Mouse (Mus musculus): ENCODE results near the gene Hacd3. TPM values are rescaled to one million over a fixed set of nuclear protein-coding genes. Genes with fewer than 3 reads are reported as not detected.
"Not testable (repeated sequence)": the region's sequence is repeated elsewhere in the genome, so short reads cannot be mapped to it uniquely, and the experiment has no call there.

Hacd3 gene
- polyA plus RNA-seq, 1 experiment from 2014 or later: 185 TPM

GRCm38 (mm10) chr9:65005737-65006136 is 15.8 kb downstream of the Hacd3 start:
- no peak overlapping the region for H3K4me3 ChIP-seq (replicated peaks; ENCODE audit: low read length)
- H3K27me3 ChIP-seq (ENCODE audit: control insufficient read depth, insufficient read depth, low read length): no peaks in the 10 kb centered on the region
- no peaks in the 10 kb centered on the region for H3K4me1 ChIP-seq (replicated peaks; ENCODE audit: control insufficient read depth, insufficient read depth, low read length)
- H3K9me3 ChIP-seq (ENCODE audit: control insufficient read depth, low read length): no peaks in the 10 kb centered on the region
- no peak overlapping the region for H3K9ac ChIP-seq
- ATAC-seq (ENCODE audit: low FRiP score) (no peak), DNase-seq (ENCODE audit: low spot score) (no peak)
- peaks cover 72% of the 10 kb centered on the region for H3K36me3 ChIP-seq (replicated peaks; ENCODE audit: control insufficient read depth, insufficient read depth)
- whole genome bisulfite sequencing: 92% methylated on average over 8 of the region's 8 CpGs
- H3K27ac ChIP-seq: no peak overlapping the region
- no peak overlapping the region for H3K4me2 ChIP-seq (replicated peaks)

GRCm38 (mm10) chr9:65001481-65001880 is 20.0 kb downstream of the Hacd3 start:
- Histone ChIP-seq H3K36me3 (replicated peaks; ENCODE audit: control insufficient read depth, insufficient read depth) (peaks cover 88% of the 10 kb centered on the region), H3K4me1 (replicated peaks; ENCODE audit: control insufficient read depth, insufficient read depth, low read length) (no peaks in the 10 kb centered on the region), H3K4me2 (replicated peaks) (no peak overlapping the region), H3K9me3 (ENCODE audit: control insufficient read depth, low read length) (no peaks in the 10 kb centered on the region), H3K27me3 (ENCODE audit: control insufficient read depth, insufficient read depth, low read length) (no peaks in the 10 kb centered on the region), H3K4me3 (replicated peaks; ENCODE audit: low read length) (no peak overlapping the region), H3K9ac (no peak overlapping the region), H3K27ac (no peak overlapping the region)
- DNase-seq (ENCODE audit: low spot score) (no peak), ATAC-seq (ENCODE audit: low FRiP score) (no peak)
- 60% methylated on average over 4 of the region's 4 CpGs for WGBS

- not testable (repeated sequence) for H3K9ac ChIP-seq; H3K4me3 ChIP-seq (replicated peaks; ENCODE audit: low read length); DNase-seq (ENCODE audit: low spot score); H3K27me3 ChIP-seq (ENCODE audit: control insufficient read depth, insufficient read depth, low read length); H3K4me1 ChIP-seq (replicated peaks; ENCODE audit: control insufficient read depth, insufficient read depth, low read length); H3K4me2 ChIP-seq (replicated peaks); H3K9me3 ChIP-seq (ENCODE audit: control insufficient read depth, low read length); H3K27ac ChIP-seq; ATAC-seq (ENCODE audit: low FRiP score)
- H3K36me3 ChIP-seq (replicated peaks; ENCODE audit: control insufficient read depth, insufficient read depth): peaks cover 96% of the 10 kb centered on the region
- 92% methylated on average over 1 of the region's 1 CpGs for WGBS
Observed at GRCm38 (mm10) chr9:64995464-64995863, 26.0 kb downstream of the Hacd3 start.

GRCm38 (mm10) chr9:64990291-64990690 is 31.2 kb downstream of the Hacd3 start:
- H3K27ac ChIP-seq: no peak overlapping the region

GRCm38 (mm10) chr9:64988443-64988842 is 33.0 kb downstream of the Hacd3 start:
- no peak for ATAC-seq (ENCODE audit: low FRiP score)
- no peaks in the 10 kb centered on the region for H3K4me1 ChIP-seq (replicated peaks; ENCODE audit: control insufficient read depth, insufficient read depth, low read length)
- no peaks in the 10 kb centered on the region for H3K9me3 ChIP-seq (ENCODE audit: control insufficient read depth, low read length)
- no peak overlapping the region for H3K27ac ChIP-seq
- no peak overlapping the region for H3K9ac ChIP-seq
- 94% methylated on average over 6 of the region's 6 CpGs for WGBS
- H3K4me2 ChIP-seq (replicated peaks): no peak overlapping the region
- H3K36me3 ChIP-seq (replicated peaks; ENCODE audit: control insufficient read depth, insufficient read depth): peaks cover 100% of the 10 kb centered on the region
- no peak for DNase-seq (ENCODE audit: low spot score)
- no peak overlapping the region for H3K4me3 ChIP-seq (replicated peaks; ENCODE audit: low read length)
- no peaks in the 10 kb centered on the region for H3K27me3 ChIP-seq (ENCODE audit: control insufficient read depth, insufficient read depth, low read length)

More at GRCm38 (mm10) chr9:64990291-64990690, 31.2 kb downstream of the Hacd3 start:
- WGBS: 92% methylated on average over 7 of the region's 7 CpGs
- H3K4me3 ChIP-seq (replicated peaks; ENCODE audit: low read length): no peak overlapping the region
- no peaks in the 10 kb centered on the region for H3K9me3 ChIP-seq (ENCODE audit: control insufficient read depth, low read length)
- H3K36me3 ChIP-seq (replicated peaks; ENCODE audit: control insufficient read depth, insufficient read depth): peaks cover 99% of the 10 kb centered on the region
- DNase-seq (ENCODE audit: low spot score) (no peak), ATAC-seq (ENCODE audit: low FRiP score) (no peak)
- no peak overlapping the region for H3K9ac ChIP-seq
- no peak overlapping the region for H3K4me2 ChIP-seq (replicated peaks)
- H3K4me1 ChIP-seq (replicated peaks; ENCODE audit: control insufficient read depth, insufficient read depth, low read length): no peaks in the 10 kb centered on the region
- H3K27me3 ChIP-seq (ENCODE audit: control insufficient read depth, insufficient read depth, low read length): no peaks in the 10 kb centered on the region

- Histone ChIP-seq H3K27me3 (ENCODE audit: control insufficient read depth, insufficient read depth, low read length) (no peaks in the 10 kb centered on the region), H3K4me1 (replicated peaks; ENCODE audit: control insufficient read depth, insufficient read depth, low read length) (no peaks in the 10 kb centered on the region), H3K9ac (no peak overlapping the region), H3K36me3 (replicated peaks; ENCODE audit: control insufficient read depth, insufficient read depth) (peaks cover 99% of the 10 kb centered on the region), H3K4me3 (replicated peaks; ENCODE audit: low read length) (no peak overlapping the region), H3K27ac (no peak overlapping the region), H3K4me2 (replicated peaks) (no peak overlapping the region), H3K9me3 (ENCODE audit: control insufficient read depth, low read length) (no peaks in the 10 kb centered on the region)
- ATAC-seq (ENCODE audit: low FRiP score): no peak
- 93% methylated on average over 2 of the region's 2 CpGs for WGBS
- DNase-seq (ENCODE audit: low spot score): no peak
Observed at GRCm38 (mm10) chr9:64987651-64988050, 33.8 kb downstream of the Hacd3 start.

GRCm38 (mm10) chr9:64985807-64986206 is 35.7 kb downstream of the Hacd3 start:
- no peak overlapping the region for H3K27ac ChIP-seq
- no peaks in the 10 kb centered on the region for H3K27me3 ChIP-seq (ENCODE audit: control insufficient read depth, insufficient read depth, low read length)
- no peak overlapping the region for H3K9ac ChIP-seq
- WGBS: 85% methylated on average over 9 of the region's 9 CpGs
- H3K36me3 ChIP-seq (replicated peaks; ENCODE audit: control insufficient read depth, insufficient read depth): peaks cover 99% of the 10 kb centered on the region
- no peak overlapping the region for H3K4me3 ChIP-seq (replicated peaks; ENCODE audit: low read length)
- no peak for ATAC-seq (ENCODE audit: low FRiP score)
- DNase-seq (ENCODE audit: low spot score): no peak
- H3K4me2 ChIP-seq (replicated peaks): no peak overlapping the region
- no peaks in the 10 kb centered on the region for H3K4me1 ChIP-seq (replicated peaks; ENCODE audit: control insufficient read depth, insufficient read depth, low read length)
- no peaks in the 10 kb centered on the region for H3K9me3 ChIP-seq (ENCODE audit: control insufficient read depth, low read length)

- no peaks in the 10 kb centered on the region for H3K4me1 ChIP-seq (replicated peaks; ENCODE audit: control insufficient read depth, insufficient read depth, low read length)
- H3K9me3 ChIP-seq (ENCODE audit: control insufficient read depth, low read length): no peaks in the 10 kb centered on the region
- no peak overlapping the region for H3K4me2 ChIP-seq (replicated peaks)
- DNase-seq (ENCODE audit: low spot score) (no peak), ATAC-seq (ENCODE audit: low FRiP score) (no peak)
- no peak overlapping the region for H3K9ac ChIP-seq
- no peak overlapping the region for H3K27ac ChIP-seq
- H3K27me3 ChIP-seq (ENCODE audit: control insufficient read depth, insufficient read depth, low read length): no peaks in the 10 kb centered on the region
- H3K36me3 ChIP-seq (replicated peaks; ENCODE audit: control insufficient read depth, insufficient read depth): peaks cover 99% of the 10 kb centered on the region
- WGBS: 81% methylated on average over 8 of the region's 8 CpGs
- no peak overlapping the region for H3K4me3 ChIP-seq (replicated peaks; ENCODE audit: low read length)
Observed at GRCm38 (mm10) chr9:64985037-64985794, 36.3 kb downstream of the Hacd3 start.

GRCm38 (mm10) chr9:64981904-64982303 is 39.6 kb downstream of the Hacd3 start:
- WGBS: 76% methylated on average over 1 of the region's 1 CpGs
- Histone ChIP-seq H3K4me1 (replicated peaks; ENCODE audit: control insufficient read depth, insufficient read depth, low read length) (no peaks in the 10 kb centered on the region), H3K4me2 (replicated peaks) (no peak overlapping the region), H3K9me3 (ENCODE audit: control insufficient read depth, low read length) (no peaks in the 10 kb centered on the region), H3K36me3 (replicated peaks; ENCODE audit: control insufficient read depth, insufficient read depth) (peaks cover 97% of the 10 kb centered on the region), H3K4me3 (replicated peaks; ENCODE audit: low read length) (no peak overlapping the region), H3K27me3 (ENCODE audit: control insufficient read depth, insufficient read depth, low read length) (no peaks in the 10 kb centered on the region), H3K9ac (no peak overlapping the region), H3K27ac (no peak overlapping the region)
- no peak for DNase-seq (ENCODE audit: low spot score)
- ATAC-seq (ENCODE audit: low FRiP score): no peak

- 88% methylated on average over 3 of the region's 3 CpGs for WGBS
- Histone ChIP-seq H3K4me2 (replicated peaks) (no peak overlapping the region), H3K36me3 (replicated peaks; ENCODE audit: control insufficient read depth, insufficient read depth) (peaks cover 96% of the 10 kb centered on the region), H3K27ac (no peak overlapping the region), H3K4me3 (replicated peaks; ENCODE audit: low read length) (no peak overlapping the region), H3K9me3 (ENCODE audit: control insufficient read depth, low read length) (no peaks in the 10 kb centered on the region), H3K4me1 (replicated peaks; ENCODE audit: control insufficient read depth, insufficient read depth, low read length) (no peaks in the 10 kb centered on the region), H3K27me3 (ENCODE audit: control insufficient read depth, insufficient read depth, low read length) (no peaks in the 10 kb centered on the region), H3K9ac (no peak overlapping the region)
- ATAC-seq (ENCODE audit: low FRiP score) (no peak), DNase-seq (ENCODE audit: low spot score) (no peak)
Observed at GRCm38 (mm10) chr9:64980548-64980947, 40.9 kb downstream of the Hacd3 start.

All from hindbrain, embryonic 14.5 days (tissue).